In genomic region chr5:134423930-134424329, GRCm38 (mm10) we compare ENCODE assay signal across 11 mouse cellular contexts. TPM values are rescaled to one million over a fixed set of nuclear protein-coding genes. Genes with fewer than 3 reads are reported as not detected.
DNase-seq lines count a peak whose midpoint lies in the region; ATAC-seq lines count a peak whose summit lies in the region.
"Had no signal": no experiment of that assay in that cellular context is flagged by ENCODE, and none has a peak within 500 bp of the region (broad histone marks: within the 10 kb centered on the region; RNA-seq: fewer than 3 reads in every experiment).

No protein-coding gene starts in this region.

- peak; percentile 86 for DNase-seq in left cerebral cortex, postnatal 4 days
- no peak for DNase-seq in left cerebral cortex, adult 9 months (ENCODE audit: low spot score in 2 of 2)
- DNase-seq in cerebellum, postnatal 14 days: peak; percentile 93 to 96
- DNase-seq in layer of hippocampus, postnatal 36 days: peak; percentile 24 to 33
- no peak for DNase-seq in spleen, postnatal 10 days (ENCODE audit: low spot score in 2 of 2)
- no peak for DNase-seq in embryonic facial prominence, embryonic 10.5 days (ENCODE audit: low spot score)
- DNase-seq: thymus, postnatal 36 days had no signal

- no peak for ATAC-seq in liver, embryonic 12.5 days

- intact Hi-C loops in left cerebral cortex, postnatal 4 days (cut with DNase I): no loop called here

- H3K4me1 ChIP-seq in brown adipose tissue, adult 24 weeks (ENCODE audit: control insufficient read depth, insufficient read depth, insufficient read length, low read length): peaks cover 25% of the 10 kb centered on the region
- H3K4me1 ChIP-seq in embryonic facial prominence, embryonic 10.5 days: peaks cover 29% of the 10 kb centered on the region
- peaks cover 18% of the 10 kb centered on the region for H3K4me1 ChIP-seq in liver, embryonic 12.5 days
- H3K4me1 ChIP-seq: liver, embryonic 15.5 days had no signal

- H3K4me3 ChIP-seq in brown adipose tissue, adult 24 weeks (ENCODE audit: insufficient read depth, low read depth, low read length): no peak overlapping the region
- H3K4me3 ChIP-seq in embryonic facial prominence, embryonic 10.5 days: no peak overlapping the region
- H3K4me3 ChIP-seq in liver, embryonic 12.5 days: no peak overlapping the region
- H3K4me3 ChIP-seq: liver, embryonic 15.5 days had no signal

- no peak overlapping the region for H3K9ac ChIP-seq in liver, embryonic 12.5 days
- H3K9ac ChIP-seq: liver, embryonic 15.5 days had no signal

- H3K36me3 ChIP-seq in embryonic facial prominence, embryonic 10.5 days (replicated peaks): peaks cover 62% of the 10 kb centered on the region
- H3K36me3 ChIP-seq in liver, embryonic 12.5 days: no peaks in the 10 kb centered on the region
- H3K36me3 ChIP-seq: liver, embryonic 15.5 days had no signal

- H3K27ac ChIP-seq in brown adipose tissue, adult 24 weeks (replicated peaks; ENCODE audit: low read depth, low read length): peak overlapping the region; percentile 60
- H3K27ac ChIP-seq in embryonic facial prominence, embryonic 10.5 days (replicated peaks): no peak overlapping the region
- no peak overlapping the region for H3K27ac ChIP-seq in liver, embryonic 12.5 days
- H3K27ac ChIP-seq: kidney, postnatal 0 days; liver, embryonic 15.5 days had no signal

- H3K9me3 ChIP-seq in embryonic facial prominence, embryonic 10.5 days: no peaks in the 10 kb centered on the region
- H3K9me3 ChIP-seq in liver, embryonic 12.5 days (replicated peaks): no peaks in the 10 kb centered on the region
- H3K9me3 ChIP-seq: liver, embryonic 15.5 days had no signal

- 93% methylated on average over 5 of the region's 5 CpGs for WGBS in embryonic facial prominence, embryonic 10.5 days
- 81% methylated on average over 5 of the region's 5 CpGs for WGBS in liver, embryonic 12.5 days (ENCODE audit: insufficient replicate concordance)

- H3K27me3 ChIP-seq in embryonic facial prominence, embryonic 10.5 days (replicated peaks; ENCODE audit: low read depth, poor library complexity, severe bottlenecking): no peaks in the 10 kb centered on the region
- no peaks in the 10 kb centered on the region for H3K27me3 ChIP-seq in liver, embryonic 12.5 days (replicated peaks)
- H3K27me3 ChIP-seq: liver, embryonic 15.5 days had no signal

- no peak overlapping the region for H3K4me2 ChIP-seq in liver, embryonic 12.5 days
- H3K4me2 ChIP-seq: liver, embryonic 15.5 days had no signal

RNA-seq across cellular contexts. Expression of gene Gtf2ird1, which starts 32.6 kb away (rescaled TPM):
- 10 to 100 TPM; 67.6 to 81.6 TPM for total RNA-seq in left cerebral cortex, postnatal 4 days (2021)
- 37.9 and 80.1 TPM in 2 replicates for polyA plus RNA-seq in brown adipose tissue, adult 24 weeks (2012; ENCODE audit: insufficient read depth, insufficient read length, missing spikeins)
- total RNA-seq in layer of hippocampus, postnatal 36 days (2021): 10 to 100 TPM; 28.4 to 31.3 TPM
- 114 and 122 TPM in 2 replicates for polyA plus RNA-seq in embryonic facial prominence, embryonic 10.5 days (2016; fragmentation: Nextera tagmentation; extraction: Ambion mirVana)
- polyA plus RNA-seq in liver, embryonic 12.5 days (2016; fragmentation: Nextera tagmentation; extraction: Ambion mirVana): 23.5 and 26.4 TPM in 2 replicates

Comparison
In these comparisons a context has a peak if more than half of its experiments do, and no peak if none do; other contexts are left out.
1. DNase-seq: peak in left cerebral cortex, postnatal 4 days (single experiment), cerebellum, postnatal 14 days (2 of 2) and layer of hippocampus, postnatal 36 days (2 of 2); none in left cerebral cortex, adult 9 months (0 of 2), spleen, postnatal 10 days (0 of 2) and embryonic facial prominence, embryonic 10.5 days (single experiment).